Mouse (Mus musculus): ENCODE measurements at regions not wholly inside any gene's neighbourhood (a gene's known extent, or its start where the extent isn't known, plus 50 kb on each side); places are given as distances from the start of the nearest gene placed in this dataset.

DNA sequence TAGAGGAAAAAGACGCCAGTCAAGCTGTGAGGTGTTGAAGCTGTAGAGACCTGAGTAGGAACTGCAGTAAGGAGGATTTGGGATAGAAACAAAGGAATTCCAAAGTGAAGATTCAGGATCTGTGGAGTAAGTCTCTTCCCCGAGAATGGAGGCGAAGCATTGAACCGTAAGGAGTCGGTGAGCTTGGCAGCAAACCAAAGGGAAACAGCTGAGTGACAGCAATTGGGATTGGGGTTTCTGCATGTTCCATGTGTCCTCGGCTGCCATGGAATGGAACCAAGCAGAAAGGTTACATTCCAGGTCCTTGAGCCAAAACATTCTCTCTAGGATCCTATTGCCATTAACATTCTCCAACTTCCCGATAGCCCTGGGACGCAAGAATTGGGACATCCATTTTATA, 152.9 kb downstream of the Pja1 start:
- WGBS = 56% methylated on average over 8 of the region's 8 CpGs
- Histone ChIP-seq H3K4me2 (ENCODE audit: low read length) (no peak overlapping the region), H3K27ac (ENCODE audit: low read depth, low read length) (no peak overlapping the region), H3K36me3 (ENCODE audit: control insufficient read depth, insufficient read depth, low read length) (no peaks in the 10 kb centered on the region), H3K9ac (ENCODE audit: low read depth, low read length) (no peak overlapping the region), H3K9me3 (ENCODE audit: control insufficient read depth, low read length) (no peaks in the 10 kb centered on the region), H3K4me3 (ENCODE audit: low read length) (no peak overlapping the region), H3K4me1 (ENCODE audit: control insufficient read depth, insufficient read depth, low read depth, low read length) (no peaks in the 10 kb centered on the region), H3K27me3 (replicated peaks; ENCODE audit: control insufficient read depth, insufficient read depth, low read length) (peaks cover 6% of the 10 kb centered on the region; the same call in 1 of the 2 replicates)
- no peak for ATAC-seq

DNA sequence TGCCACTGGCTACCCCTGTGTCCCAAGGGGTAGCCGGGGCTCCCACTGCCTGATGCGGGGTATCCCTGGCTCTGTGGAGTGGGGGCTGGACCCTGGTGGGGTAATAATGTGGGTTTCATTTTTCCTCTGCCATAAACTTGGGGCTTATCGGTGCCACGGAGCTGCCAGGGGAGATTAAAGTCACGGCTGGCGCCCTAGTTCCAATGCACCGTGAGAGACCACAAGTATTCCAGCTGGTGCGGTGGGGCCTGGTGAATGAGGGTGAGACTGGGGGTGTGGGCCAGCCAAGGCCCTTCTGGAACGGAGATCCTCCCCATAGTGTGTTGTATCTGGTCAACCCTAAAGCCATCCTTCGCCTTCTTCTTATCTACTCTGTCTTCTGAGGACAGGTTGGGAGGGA, 153.3 kb downstream of the Pja1 start:
- Histone ChIP-seq H3K9me3 (ENCODE audit: control insufficient read depth, low read length) (no peaks in the 10 kb centered on the region), H3K27me3 (replicated peaks; ENCODE audit: control insufficient read depth, insufficient read depth, low read length) (peaks cover 6% of the 10 kb centered on the region; the same call in 1 of the 2 replicates), H3K4me1 (ENCODE audit: control insufficient read depth, insufficient read depth, low read depth, low read length) (no peaks in the 10 kb centered on the region)

DNA sequence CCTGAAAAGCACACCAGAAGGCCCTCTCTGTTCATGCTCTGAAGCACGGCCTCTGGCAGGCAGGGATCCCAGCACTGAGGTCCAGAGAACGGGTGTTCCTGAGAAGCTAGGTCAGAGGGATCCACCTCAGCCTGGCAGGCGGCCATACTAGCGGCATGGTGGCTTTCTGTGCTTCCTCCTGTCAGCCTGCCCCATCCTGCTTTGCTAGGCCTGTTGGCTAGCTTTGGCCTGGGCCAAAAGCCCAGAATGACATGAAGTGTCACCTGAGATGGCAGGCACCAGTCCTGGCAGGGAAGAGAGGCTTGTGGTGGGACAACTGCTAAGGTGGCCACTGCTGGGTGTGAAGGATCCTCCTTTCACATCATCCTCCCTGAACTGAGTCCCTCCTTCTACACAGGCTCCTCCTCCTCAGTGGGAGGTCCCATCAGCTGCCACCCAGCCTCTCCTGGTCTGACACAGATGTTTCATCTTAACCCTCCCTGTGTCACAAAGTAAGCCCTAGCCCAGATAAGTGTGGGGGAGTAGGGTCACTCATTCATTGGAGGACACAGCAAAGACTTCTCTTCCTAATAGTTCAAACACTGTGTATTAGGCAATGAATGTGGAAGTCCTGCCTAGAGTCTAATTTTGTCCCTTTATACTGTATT, 154.5 kb downstream of the Pja1 start:
- WGBS = 69% methylated on average over 4 of the region's 4 CpGs
- Histone ChIP-seq H3K27me3 (replicated peaks; ENCODE audit: control insufficient read depth, insufficient read depth, low read length) (peaks cover 6% of the 10 kb centered on the region; the same call in 1 of the 2 replicates), H3K36me3 (ENCODE audit: control insufficient read depth, insufficient read depth, low read length) (no peaks in the 10 kb centered on the region), H3K27ac (ENCODE audit: low read depth, low read length) (no peak overlapping the region), H3K4me2 (ENCODE audit: low read length) (no peak overlapping the region), H3K4me3 (ENCODE audit: low read length) (no peak overlapping the region), H3K9me3 (ENCODE audit: control insufficient read depth, low read length) (no peaks in the 10 kb centered on the region), H3K9ac (ENCODE audit: low read depth, low read length) (no peak overlapping the region), H3K4me1 (ENCODE audit: control insufficient read depth, insufficient read depth, low read depth, low read length) (no peaks in the 10 kb centered on the region)
- ATAC-seq = no peak

More for the DNA sequence above, 153.3 kb downstream of the Pja1 start:
- H3K27ac ChIP-seq (ENCODE audit: low read depth, low read length) = no peak overlapping the region
- no peak overlapping the region for H3K4me2 ChIP-seq (ENCODE audit: low read length)
- H3K4me3 ChIP-seq (ENCODE audit: low read length) = no peak overlapping the region
- no peak overlapping the region for H3K9ac ChIP-seq (ENCODE audit: low read depth, low read length)
- 75% methylated on average over 10 of the region's 10 CpGs for WGBS
- no peaks in the 10 kb centered on the region for H3K36me3 ChIP-seq (ENCODE audit: control insufficient read depth, insufficient read depth, low read length)
- 0 out of 2 replicates have a peak, but pooled peaks have one; percentile 34 for ATAC-seq

DNA sequence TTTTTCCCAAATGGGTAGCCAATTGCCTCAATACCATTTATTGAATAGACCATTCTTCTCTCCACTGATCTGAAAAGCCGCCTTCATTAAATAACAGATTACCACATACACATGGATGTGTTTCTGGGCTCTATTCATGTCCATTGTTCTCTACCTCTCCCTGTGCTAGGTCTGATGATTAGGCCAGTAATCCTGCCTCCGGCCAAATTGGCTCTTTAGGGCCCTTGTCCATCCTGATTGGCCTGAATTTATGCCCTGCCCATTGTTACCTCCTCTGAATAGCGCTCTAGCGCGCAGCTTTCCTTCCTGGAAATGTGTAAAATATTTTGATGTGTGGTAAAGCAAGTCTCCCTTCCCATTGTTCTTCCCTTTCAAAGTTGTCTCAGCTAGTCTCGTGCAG, 163.2 kb downstream of the Efnb1 start:
- peaks cover 15% of the 10 kb centered on the region for H3K27me3 ChIP-seq (replicated peaks; ENCODE audit: control insufficient read depth, insufficient read depth, low read length)
- no peak overlapping the region for H3K4me2 ChIP-seq (ENCODE audit: low read length)
- no peak overlapping the region for H3K9ac ChIP-seq (ENCODE audit: low read depth, low read length)
- no peaks in the 10 kb centered on the region for H3K4me1 ChIP-seq (ENCODE audit: control insufficient read depth, insufficient read depth, low read depth, low read length)
- H3K36me3 ChIP-seq (ENCODE audit: control insufficient read depth, insufficient read depth, low read length) = no peaks in the 10 kb centered on the region
- ATAC-seq = no peak
- 46% methylated on average over 6 of the region's 6 CpGs for WGBS
- H3K4me3 ChIP-seq (ENCODE audit: low read length) = no peak overlapping the region
- no peak overlapping the region for H3K27ac ChIP-seq (ENCODE audit: low read depth, low read length)
- no peaks in the 10 kb centered on the region for H3K9me3 ChIP-seq (ENCODE audit: control insufficient read depth, low read length)

DNA sequence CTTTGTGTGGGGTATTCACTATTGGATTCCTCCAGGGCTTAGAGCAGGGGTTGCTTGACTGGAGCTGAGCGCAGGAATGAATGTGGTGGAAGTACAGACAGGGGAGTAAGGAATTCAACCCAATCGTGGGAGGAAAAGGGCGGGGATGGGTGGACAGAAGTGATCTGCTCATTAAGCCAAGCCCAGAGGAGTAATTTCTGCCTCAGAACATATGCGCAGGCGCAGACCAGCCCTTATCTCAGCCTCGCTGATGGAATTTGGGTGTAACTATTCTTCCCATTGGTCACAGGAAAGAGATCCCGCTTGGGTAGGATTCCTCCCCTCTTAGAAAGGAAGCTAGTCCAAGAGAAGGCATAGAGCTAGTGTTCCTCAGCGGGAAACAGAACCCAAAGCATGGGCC, 158.8 kb downstream of the Efnb1 start:
- Histone ChIP-seq H3K36me3 (ENCODE audit: control insufficient read depth, insufficient read depth, low read length) (no peaks in the 10 kb centered on the region), H3K4me2 (ENCODE audit: low read length) (no peak overlapping the region), H3K9me3 (ENCODE audit: control insufficient read depth, low read length) (no peaks in the 10 kb centered on the region), H3K27me3 (replicated peaks; ENCODE audit: control insufficient read depth, insufficient read depth, low read length) (peaks cover 16% of the 10 kb centered on the region), H3K27ac (ENCODE audit: low read depth, low read length) (no peak overlapping the region), H3K9ac (ENCODE audit: low read depth, low read length) (no peak overlapping the region), H3K4me1 (ENCODE audit: control insufficient read depth, insufficient read depth, low read depth, low read length) (no peaks in the 10 kb centered on the region), H3K4me3 (ENCODE audit: low read length) (no peak overlapping the region)
- no peak for ATAC-seq
- 72% methylated on average over 8 of the region's 8 CpGs for WGBS

DNA sequence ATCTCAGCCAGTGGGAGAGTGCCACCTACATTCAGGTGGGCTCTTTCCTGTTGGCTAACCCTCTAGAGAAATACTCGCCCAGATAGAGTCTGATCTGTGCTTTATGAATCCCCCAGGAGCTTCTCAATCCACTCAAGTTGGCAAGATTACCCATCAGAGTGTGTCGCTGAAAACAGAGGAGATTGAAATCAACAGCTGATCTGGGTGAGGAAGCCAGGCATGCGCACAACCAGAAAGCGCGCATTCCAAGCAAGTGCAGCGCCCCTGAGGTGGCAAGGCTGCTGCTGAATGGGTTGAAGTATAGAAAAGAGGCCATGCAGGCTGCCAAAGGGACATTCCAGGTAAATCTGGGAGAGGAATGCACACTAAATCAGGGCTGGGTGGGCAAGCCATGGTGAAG, 158.0 kb downstream of the Efnb1 start:
- H3K27ac ChIP-seq (ENCODE audit: low read depth, low read length) = no peak overlapping the region
- ATAC-seq = no peak
- 61% methylated on average over 6 of the region's 6 CpGs for WGBS
- H3K36me3 ChIP-seq (ENCODE audit: control insufficient read depth, insufficient read depth, low read length) = no peaks in the 10 kb centered on the region
- H3K4me1 ChIP-seq (ENCODE audit: control insufficient read depth, insufficient read depth, low read depth, low read length) = no peaks in the 10 kb centered on the region
- no peaks in the 10 kb centered on the region for H3K9me3 ChIP-seq (ENCODE audit: control insufficient read depth, low read length)
- no peak overlapping the region for H3K4me3 ChIP-seq (ENCODE audit: low read length)
- no peak overlapping the region for H3K4me2 ChIP-seq (ENCODE audit: low read length)
- peaks cover 16% of the 10 kb centered on the region for H3K27me3 ChIP-seq (replicated peaks; ENCODE audit: control insufficient read depth, insufficient read depth, low read length)
- H3K9ac ChIP-seq (ENCODE audit: low read depth, low read length) = no peak overlapping the region

DNA sequence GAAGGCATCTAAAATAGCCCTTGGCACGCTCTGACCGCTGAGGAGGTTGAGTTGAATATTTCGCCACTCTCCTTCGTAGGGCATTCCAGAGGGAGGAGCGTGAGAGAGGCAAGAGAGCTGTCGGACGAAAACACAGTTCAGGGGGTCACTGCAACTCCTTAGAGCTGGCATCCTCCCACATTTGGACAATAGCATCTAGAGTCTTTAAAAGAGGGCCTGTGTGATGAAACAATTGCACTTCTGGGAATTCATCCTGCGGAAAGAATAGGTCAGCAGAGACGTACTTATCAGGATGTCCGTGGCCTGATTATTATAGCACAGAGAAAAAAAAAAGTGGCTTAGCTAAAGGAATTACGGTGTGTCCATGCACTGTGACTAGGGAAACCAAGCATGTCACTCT, 156.8 kb downstream of the Efnb1 start:
- Histone ChIP-seq H3K4me2 (ENCODE audit: low read length) (no peak overlapping the region), H3K9me3 (ENCODE audit: control insufficient read depth, low read length) (no peaks in the 10 kb centered on the region), H3K27ac (ENCODE audit: low read depth, low read length) (no peak overlapping the region), H3K4me3 (ENCODE audit: low read length) (no peak overlapping the region), H3K36me3 (ENCODE audit: control insufficient read depth, insufficient read depth, low read length) (no peaks in the 10 kb centered on the region), H3K27me3 (replicated peaks; ENCODE audit: control insufficient read depth, insufficient read depth, low read length) (peaks cover 12% of the 10 kb centered on the region), H3K9ac (ENCODE audit: low read depth, low read length) (no peak overlapping the region), H3K4me1 (ENCODE audit: control insufficient read depth, insufficient read depth, low read depth, low read length) (no peaks in the 10 kb centered on the region)
- ATAC-seq = no peak
- WGBS = 47% methylated on average over 11 of the region's 11 CpGs

DNA sequence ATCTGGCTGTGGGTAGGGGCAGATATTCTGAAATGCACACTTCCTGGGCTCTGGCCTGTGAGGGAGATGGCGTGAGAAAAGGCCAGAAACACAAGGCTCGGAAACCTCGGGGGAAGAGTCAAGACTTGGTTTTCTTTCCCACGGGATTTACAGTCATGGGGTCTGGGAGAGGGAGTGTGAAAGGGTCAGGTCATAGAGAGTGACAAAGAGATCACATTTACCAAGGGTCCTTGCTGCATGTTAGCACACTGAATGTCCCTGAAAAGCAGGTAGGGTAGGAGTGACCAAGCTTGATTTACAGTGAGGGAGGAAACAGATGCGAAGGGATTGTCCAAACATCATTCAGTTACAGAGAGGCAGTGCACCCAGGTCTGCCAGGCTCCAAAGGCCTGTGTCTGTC, 156.0 kb downstream of the Efnb1 start:
- Histone ChIP-seq H3K9me3 (ENCODE audit: control insufficient read depth, low read length) (no peaks in the 10 kb centered on the region), H3K4me3 (ENCODE audit: low read length) (no peak overlapping the region), H3K36me3 (ENCODE audit: control insufficient read depth, insufficient read depth, low read length) (no peaks in the 10 kb centered on the region), H3K27me3 (replicated peaks; ENCODE audit: control insufficient read depth, insufficient read depth, low read length) (peaks cover 12% of the 10 kb centered on the region), H3K27ac (ENCODE audit: low read depth, low read length) (no peak overlapping the region), H3K4me1 (ENCODE audit: control insufficient read depth, insufficient read depth, low read depth, low read length) (no peaks in the 10 kb centered on the region), H3K4me2 (ENCODE audit: low read length) (no peak overlapping the region), H3K9ac (ENCODE audit: low read depth, low read length) (no peak overlapping the region)
- ATAC-seq = no peak
- WGBS = 39% methylated on average over 5 of the region's 5 CpGs

DNA sequence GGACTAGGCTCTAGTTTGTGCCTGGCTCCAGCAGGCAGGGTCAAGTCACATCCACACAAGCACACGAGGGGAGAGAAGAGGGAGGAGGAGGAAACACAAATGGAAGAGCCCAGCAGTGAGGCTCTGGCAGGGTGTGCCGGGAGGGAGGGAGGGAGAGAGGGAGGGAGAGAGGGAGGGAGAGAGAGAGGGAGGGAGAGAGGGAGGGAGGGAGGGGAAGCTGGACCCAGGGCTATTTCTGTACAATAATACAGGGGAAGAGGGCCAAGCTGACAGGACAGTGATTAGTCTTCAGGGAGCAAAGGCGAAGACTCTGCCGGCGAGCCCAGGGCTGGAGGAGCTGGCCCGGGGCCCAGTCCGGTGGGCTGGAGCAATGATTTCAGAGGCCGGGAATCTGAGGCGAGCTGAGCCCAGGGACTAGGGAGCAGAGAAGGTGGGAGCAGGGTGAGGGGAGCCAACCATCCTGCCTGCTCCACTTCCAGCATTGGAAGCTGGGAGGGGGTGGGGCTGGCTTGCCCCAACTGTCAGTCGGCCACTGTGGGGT, 155.6 kb downstream of the Efnb1 start:
- Histone ChIP-seq H3K4me1 (ENCODE audit: control insufficient read depth, insufficient read depth, low read depth, low read length) (no peaks in the 10 kb centered on the region), H3K27ac (ENCODE audit: low read depth, low read length) (no peak overlapping the region), H3K27me3 (replicated peaks; ENCODE audit: control insufficient read depth, insufficient read depth, low read length) (peaks cover 11% of the 10 kb centered on the region), H3K9me3 (ENCODE audit: control insufficient read depth, low read length) (no peaks in the 10 kb centered on the region), H3K9ac (ENCODE audit: low read depth, low read length) (no peak overlapping the region), H3K4me3 (ENCODE audit: low read length) (no peak overlapping the region), H3K36me3 (ENCODE audit: control insufficient read depth, insufficient read depth, low read length) (no peaks in the 10 kb centered on the region), H3K4me2 (ENCODE audit: low read length) (no peak overlapping the region)
- peak; percentile 73; the same call in 1 of the 2 replicates for ATAC-seq
- 24% methylated on average over 10 of the region's 10 CpGs for WGBS
